ENCODE assay signal across 8 mouse cellular contexts in genomic region chr7:79577931-79578850, GRCm38 (mm10). TPM values are rescaled to one million over a fixed set of nuclear protein-coding genes. Genes with fewer than 3 reads are reported as not detected.
A peak's percentile ranks its signal among the peaks of the same experiment; 100 is the strongest.
DNase-seq lines count a peak whose midpoint lies in the region; ATAC-seq and TF ChIP-seq lines count a peak whose summit lies in the region.
"Had no signal": no experiment of that assay in that cellular context is flagged by ENCODE, and none has a peak within 500 bp of the region (broad histone marks: within the 10 kb centered on the region; RNA-seq: fewer than 3 reads in every experiment).

No protein-coding gene starts in this region.

- H3K9ac ChIP-seq in lung, embryonic 16.5 days (ENCODE audit: low read length), result no peak overlapping the region
- H3K9ac ChIP-seq in forebrain, embryonic 13.5 days, result peak overlapping the region; percentile 59
- H3K9ac ChIP-seq in limb, embryonic 14.5 days (ENCODE audit: low read depth, low read length, severe bottlenecking), result 0 out of 2 replicates have a peak overlapping the region, but pooled peaks have one; percentile 38
- no peak overlapping the region for H3K9ac ChIP-seq in stomach, embryonic 14.5 days (replicated peaks; ENCODE audit: low read depth, low read length)

- ATAC-seq in lung, embryonic 16.5 days (ENCODE audit: low read depth), result 0 out of 2 replicates have a peak, but pooled peaks have one; percentile 29
- ATAC-seq in forebrain, embryonic 13.5 days, result peak; percentile 57
- 0 out of 2 replicates have a peak, but pooled peaks have one; percentile 19 for ATAC-seq in limb, embryonic 14.5 days (ENCODE audit: low FRiP score, low read depth)
- 0 out of 2 replicates have a peak, but pooled peaks have one; percentile 12 for ATAC-seq in stomach, embryonic 14.5 days (ENCODE audit: insufficient number of reproducible peaks, insufficient read depth, low FRiP score, low read depth)
- no peak for ATAC-seq in erythroblast, adult 5-6 weeks (replicated peaks; ENCODE audit: low FRiP score, poor library complexity, severe bottlenecking)

- 6% methylated on average over 23 of the region's 25 CpGs for WGBS in lung, embryonic 16.5 days
- under 1% methylated on average over 25 of the region's 25 CpGs for WGBS in forebrain, embryonic 13.5 days
- WGBS in limb, embryonic 14.5 days, result 2% methylated on average over 23 of the region's 25 CpGs
- WGBS in stomach, embryonic 14.5 days, result 5% methylated on average over 25 of the region's 25 CpGs

- peak overlapping the region; percentile 35; the same call in 1 of the 2 replicates for H3K4me3 ChIP-seq in lung, embryonic 16.5 days (ENCODE audit: low read length)
- H3K4me3 ChIP-seq in forebrain, embryonic 13.5 days, result peak overlapping the region; percentile 19
- no peak overlapping the region; the same call in 1 of the 2 replicates for H3K4me3 ChIP-seq in limb, embryonic 14.5 days (replicated peaks; ENCODE audit: low read length)
- peak overlapping the region; percentile 14; the same call in 1 of the 2 replicates for H3K4me3 ChIP-seq in stomach, embryonic 14.5 days (ENCODE audit: low read depth, low read length)

- no peak for DNase-seq in lung, postnatal 10 days
- no peak for DNase-seq in limb, embryonic 14.5 days (ENCODE audit: low spot score)
- DNase-seq in layer of hippocampus, adult 8-10 months (ENCODE audit: low spot score in 2 of 2), result no peak

- peaks cover 16% of the 10 kb centered on the region for H3K4me1 ChIP-seq in lung, embryonic 16.5 days (replicated peaks; ENCODE audit: control insufficient read depth, insufficient read depth, low read length)
- H3K4me1 ChIP-seq in forebrain, embryonic 13.5 days, result peaks cover 69% of the 10 kb centered on the region
- 0 out of 2 replicates have a peak, but pooled peaks cover 6% of the 10 kb centered on the region for H3K4me1 ChIP-seq in limb, embryonic 14.5 days (ENCODE audit: control insufficient read depth, insufficient read depth, low read length)
- peaks cover 5% of the 10 kb centered on the region; the same call in 1 of the 2 replicates for H3K4me1 ChIP-seq in stomach, embryonic 14.5 days (ENCODE audit: control insufficient read depth, insufficient read depth, low read length)

- H3K9me3 ChIP-seq in lung, embryonic 16.5 days (ENCODE audit: control insufficient read depth, low read length), result no peaks in the 10 kb centered on the region
- H3K9me3 ChIP-seq in forebrain, embryonic 13.5 days (replicated peaks), result no peaks in the 10 kb centered on the region
- H3K9me3 ChIP-seq in limb, embryonic 14.5 days (ENCODE audit: control insufficient read depth, low read length), result no peaks in the 10 kb centered on the region
- H3K9me3 ChIP-seq in stomach, embryonic 14.5 days (ENCODE audit: control insufficient read depth, low read depth, low read length), result no peaks in the 10 kb centered on the region

- H3K27me3 ChIP-seq in lung, embryonic 16.5 days (ENCODE audit: control insufficient read depth, insufficient read depth, low read depth, low read length), result peaks cover 21% of the 10 kb centered on the region
- no peaks in the 10 kb centered on the region for H3K27me3 ChIP-seq in forebrain, embryonic 13.5 days
- peaks cover 27% of the 10 kb centered on the region; the same call in 1 of the 2 replicates for H3K27me3 ChIP-seq in limb, embryonic 14.5 days (ENCODE audit: control insufficient read depth, insufficient read depth, low read length)
- no peaks in the 10 kb centered on the region for H3K27me3 ChIP-seq in stomach, embryonic 14.5 days (ENCODE audit: control insufficient read depth, insufficient read depth, low read length)

- TF ChIP-seq POLR2A in limb, embryonic 14.5 days (IDR thresholded peaks at IDR 0.05; ENCODE audit: borderline replicate concordance, extremely low read depth, insufficient read depth, insufficient read length), result no peak

- no peaks in the 10 kb centered on the region for H3K36me3 ChIP-seq in lung, embryonic 16.5 days (ENCODE audit: control insufficient read depth, insufficient read depth, low read length)
- H3K36me3 ChIP-seq in forebrain, embryonic 13.5 days (ENCODE audit: poor library complexity, severe bottlenecking), result no peaks in the 10 kb centered on the region
- no peaks in the 10 kb centered on the region for H3K36me3 ChIP-seq in limb, embryonic 14.5 days (ENCODE audit: control insufficient read depth, insufficient read depth, low read length)
- H3K36me3 ChIP-seq in stomach, embryonic 14.5 days (ENCODE audit: control insufficient read depth, insufficient read depth, low read length), result no peaks in the 10 kb centered on the region

- H3K4me2 ChIP-seq in lung, embryonic 16.5 days (ENCODE audit: low read depth, low read length), result peak overlapping the region; percentile 62
- peak overlapping the region; percentile 55 for H3K4me2 ChIP-seq in forebrain, embryonic 13.5 days
- H3K4me2 ChIP-seq in limb, embryonic 14.5 days (replicated peaks; ENCODE audit: low read depth, low read length, severe bottlenecking), result peak overlapping the region; percentile 40; the same call in 1 of the 2 replicates
- peak overlapping the region; percentile 45 for H3K4me2 ChIP-seq in stomach, embryonic 14.5 days (replicated peaks; ENCODE audit: low read depth, low read length)

- peak overlapping the region; percentile 71; the same call in 1 of the 2 replicates for H3K27ac ChIP-seq in lung, embryonic 16.5 days (ENCODE audit: low read length)
- peak overlapping the region; percentile 100 for H3K27ac ChIP-seq in forebrain, embryonic 13.5 days
- H3K27ac ChIP-seq in limb, embryonic 14.5 days (replicated peaks; ENCODE audit: low read depth, low read length), result no peak overlapping the region
- H3K27ac ChIP-seq in stomach, embryonic 14.5 days (ENCODE audit: low read length), result peak overlapping the region; percentile 29; the same call in 1 of the 2 replicates

RNA-seq across cellular contexts. Expression of gene Rhcg, which starts 39.3 kb away (rescaled TPM):
- polyA plus RNA-seq in lung, embryonic 16.5 days (2015; fragmentation: Nextera tagmentation; extraction: Ambion mirVana), result 0.06 and 0.13 TPM in 2 replicates
- 6.2 and 7.5 TPM in 2 replicates for polyA plus RNA-seq in forebrain, embryonic 13.5 days (2015; fragmentation: Nextera tagmentation; extraction: Ambion mirVana)
- polyA plus RNA-seq in limb, embryonic 14.5 days (2012; rRNA removed), result 0.08 and 0.14 TPM in 2 replicates
- 0.11 TPM in 1 of 2 replicates, not detected in the other for polyA plus RNA-seq in limb, embryonic 14.5 days (2014; fragmentation: Nextera tagmentation; extraction: Ambion mirVana)
- not detected in 2 replicates for polyA plus RNA-seq in stomach, embryonic 14.5 days (2014; fragmentation: Nextera tagmentation; extraction: Ambion mirVana)
- 0.42 TPM in 1 of 2 replicates, not detected in the other for total RNA-seq in erythroblast, adult 5-6 weeks (2015; ENCODE audit: low replicate concordance)
- total RNA-seq in erythroblast, adult 5-6 weeks (2017; ENCODE audit: low replicate concordance), result 0.26 TPM in 1 of 2 replicates, not detected in the other
- total RNA-seq in layer of hippocampus, adult 8-10 months (2022), result 1 to 10 TPM in 1 of 4 experiments, under 1 TPM in 3; 0.59 to 2.7 (median 0.81) TPM
- total RNA-seq: heart, adult 18-20 months had no signal

Comparison
In these comparisons a context has a peak if more than half of its experiments do, and no peak if none do; other contexts are left out.
1. H3K9ac ChIP-seq: peak in forebrain, embryonic 13.5 days (single experiment) and limb, embryonic 14.5 days (single experiment); none in lung, embryonic 16.5 days (single experiment) and stomach, embryonic 14.5 days (single experiment).
2. Peak in every context shown above with its lines, with median percentiles within 50 percentile points of each other: H3K4me2 ChIP-seq.